Mouse (Mus musculus) cerebellum, postnatal 10 days (tissue): ENCODE data around the gene Zfp970.
"Not testable (repeated sequence)": the region's sequence is repeated elsewhere in the genome, so short reads cannot be mapped to it uniquely, and the experiment has no call there.

ENCODE experiments used
- DNase-seq, 2 experiments: peaks; one replicate each; pipeline ENCODE4 v3.0.0; 2021; ENCODE audit warnings: mixed read lengths in 2 of 2

The Zfp970 gene

DNA sequence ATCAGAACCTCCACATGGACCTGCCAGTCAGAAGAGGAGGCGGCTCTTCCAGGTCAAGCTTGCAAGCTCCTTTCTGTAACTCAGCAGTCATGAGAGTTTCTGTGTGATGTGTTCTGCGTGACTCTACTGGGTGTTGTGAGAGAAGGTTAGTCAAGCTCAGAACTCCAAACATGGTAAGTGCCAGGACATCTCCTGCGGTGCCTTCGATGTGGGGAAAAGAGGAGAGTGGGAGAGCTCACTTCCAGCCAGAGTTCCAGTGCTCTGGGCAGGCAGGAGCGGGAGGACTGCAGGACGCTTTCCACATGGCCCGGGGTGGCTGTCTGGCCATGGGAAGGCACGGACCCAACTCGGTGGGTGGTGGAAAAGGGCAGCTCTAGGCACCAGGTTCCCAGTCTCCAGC lies at the start of gene Zfp970:
Gene Zfp970 (plus strand): TSS at position 58 of the 400 bp plus-strand sequence.
- DNase-seq: peak; percentile 13 to 28

DNA sequence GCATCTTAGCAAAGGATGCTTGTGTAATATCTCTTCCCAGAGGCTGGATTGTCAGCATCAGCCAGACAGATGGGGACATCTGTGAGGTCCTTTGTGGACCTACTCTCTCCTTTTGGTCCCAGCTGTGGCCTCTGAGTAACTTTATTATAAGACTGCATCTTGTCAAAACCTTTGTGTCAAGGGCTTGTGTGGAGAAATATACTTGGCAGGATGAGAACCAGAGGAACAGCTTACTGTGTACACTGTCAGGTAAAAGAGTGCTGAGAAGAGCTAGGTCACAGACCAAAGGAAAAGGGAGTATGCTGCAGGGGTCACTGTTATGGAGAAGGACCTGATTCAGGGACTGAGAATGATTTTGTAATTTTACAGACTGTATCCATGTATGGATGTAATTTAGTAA lies 3.7 kb downstream of the Zfp970 start:
- not testable (repeated sequence) for DNase-seq

DNA sequence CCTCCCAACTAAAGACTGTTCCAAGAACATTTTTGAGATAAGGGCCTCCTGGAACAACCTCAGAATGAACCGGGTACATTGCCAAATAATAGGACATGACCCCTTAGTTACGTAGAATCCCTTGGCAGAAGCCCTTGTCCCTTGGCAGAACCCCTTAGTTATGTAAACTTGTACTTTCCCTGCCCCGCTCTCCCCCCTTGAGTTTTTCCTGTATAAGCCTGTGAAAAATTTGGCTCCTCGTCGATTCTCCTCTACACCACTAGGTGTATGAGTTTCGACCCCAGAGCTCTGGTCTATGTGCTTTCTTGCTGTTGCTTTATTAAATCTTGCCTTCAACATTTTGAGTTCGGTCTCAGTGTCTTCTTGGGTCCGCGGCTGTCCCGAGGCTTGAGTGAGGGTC lies 7.7 kb downstream of the Zfp970 start:
- not testable (repeated sequence) for DNase-seq

DNA sequence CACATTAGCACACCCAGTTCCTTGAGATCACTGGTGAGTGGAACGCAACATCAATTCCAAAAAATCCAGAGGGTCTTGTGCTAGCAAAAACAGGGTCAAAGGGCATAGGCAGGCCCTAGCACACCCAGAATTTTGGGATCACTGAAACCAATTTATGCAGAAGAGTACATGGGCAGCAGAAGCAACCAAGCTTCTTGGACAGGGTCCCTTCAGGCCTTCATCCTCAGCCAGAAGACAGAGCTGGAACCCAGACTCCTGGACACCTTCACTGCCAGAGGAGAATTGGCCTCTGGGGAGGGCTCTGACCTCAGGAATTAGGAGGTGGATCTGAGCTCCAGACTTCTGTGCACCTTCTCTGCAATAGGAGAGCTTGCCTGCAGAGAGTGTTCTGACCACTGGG lies 17.4 kb downstream of the Zfp970 start:
- DNase-seq: not testable (repeated sequence)

DNA sequence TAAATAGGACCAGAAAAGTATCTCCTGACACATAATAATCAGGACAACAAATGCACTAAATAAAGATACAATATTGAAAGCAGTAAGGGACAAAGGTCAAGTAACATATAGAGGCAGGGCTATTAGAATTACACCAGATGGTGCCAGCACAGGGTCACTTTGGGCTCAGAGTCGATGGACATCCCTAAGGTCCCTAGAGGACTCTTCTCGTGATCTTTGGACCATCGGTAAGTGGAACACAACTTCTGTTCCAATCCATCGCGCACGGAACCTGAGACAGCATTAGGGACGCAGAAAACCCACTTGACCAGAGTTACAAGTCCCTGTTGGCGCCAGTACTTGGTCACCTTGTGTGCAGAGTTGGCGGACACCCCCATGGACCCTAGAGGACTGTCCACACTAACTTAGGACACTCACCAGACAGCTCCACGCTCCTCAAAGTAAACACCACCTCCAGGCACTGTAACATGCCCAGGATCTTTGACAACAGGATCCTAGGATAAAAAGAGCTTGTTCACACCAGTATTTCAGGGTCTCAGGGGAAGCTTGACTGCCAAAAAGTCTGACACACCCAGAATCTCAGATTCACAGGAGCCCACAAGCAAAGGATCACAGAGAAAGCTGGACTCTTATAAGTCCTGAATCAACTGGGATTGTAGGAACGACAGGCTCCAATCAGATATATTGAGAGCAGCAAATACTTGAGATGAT lies 18.9 kb downstream of the Zfp970 start:
- DNase-seq: not testable (repeated sequence)

DNA sequence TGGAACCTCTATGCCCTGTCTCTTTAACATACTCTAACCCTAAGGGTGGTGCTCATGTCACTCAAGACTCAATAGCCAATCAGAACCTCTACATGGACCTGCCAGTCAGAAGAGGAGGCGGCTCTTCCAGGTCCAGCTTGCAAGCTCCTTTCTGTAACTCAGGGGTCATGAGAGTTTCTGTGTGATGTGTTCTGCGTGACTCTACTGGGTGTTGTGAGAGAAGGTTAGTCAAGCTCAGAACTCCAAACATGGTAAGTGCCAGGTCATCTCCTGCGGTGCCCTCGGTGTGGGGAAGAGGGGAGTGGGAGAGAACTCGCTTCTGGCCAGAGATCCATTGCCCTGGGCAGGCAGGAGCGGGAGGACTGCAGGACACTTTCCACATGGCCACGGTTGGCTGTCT lies 33.5 kb downstream of the Zfp970 start, which contains the start of gene Gm14403:
Gene Gm14403 (plus strand): TSS at position 149 of the 400 bp plus-strand sequence.
- DNase-seq: peak; percentile 53 to 55

DNA sequence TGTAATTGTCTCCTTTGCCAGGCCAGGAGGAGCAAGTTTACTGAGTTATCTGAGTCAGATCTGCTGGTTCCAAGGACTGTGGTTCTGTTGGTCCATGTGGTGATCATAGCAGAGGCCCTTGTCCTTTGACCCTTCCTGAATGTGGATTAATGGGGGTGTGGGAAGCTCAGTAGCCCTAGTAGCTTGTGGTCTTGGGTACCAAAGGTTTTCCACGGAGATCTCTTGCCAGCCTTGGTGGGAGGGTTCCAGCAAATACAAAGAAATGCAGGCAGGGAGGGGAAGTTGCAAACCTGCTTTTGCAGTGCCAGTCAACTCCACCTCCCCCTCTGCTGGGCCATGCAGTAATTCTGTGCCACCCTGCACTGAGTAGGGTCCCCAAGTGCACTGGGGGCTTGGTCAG lies 34.6 kb downstream of the Zfp970 start:
- not testable (repeated sequence) for DNase-seq

DNA sequence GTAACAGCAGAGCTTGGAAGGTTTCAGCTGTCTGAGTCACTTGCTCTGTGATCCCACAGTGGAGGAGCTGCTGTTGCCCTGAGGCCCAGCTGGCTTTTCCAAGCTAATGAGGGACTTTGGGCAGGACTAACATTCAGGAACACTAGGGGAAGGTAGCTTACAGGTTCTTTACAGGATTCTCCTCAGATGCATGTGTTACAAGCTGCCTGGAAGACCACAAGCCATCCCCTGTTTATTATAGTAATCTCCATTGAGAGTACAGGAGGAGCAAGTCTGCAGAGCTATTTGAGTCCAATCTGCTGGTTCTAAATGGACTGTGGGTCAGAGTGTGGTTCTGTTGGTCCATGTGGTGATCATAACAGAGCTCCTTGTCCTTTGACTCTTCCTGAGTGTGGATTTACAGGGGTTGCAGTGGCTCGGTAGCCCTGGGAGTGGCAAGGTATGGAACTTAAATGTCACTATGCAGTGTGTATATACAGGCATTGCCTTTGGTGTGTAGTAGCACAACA lies 40.7 kb downstream of the Zfp970 start:
- not testable (repeated sequence) for DNase-seq

DNA sequence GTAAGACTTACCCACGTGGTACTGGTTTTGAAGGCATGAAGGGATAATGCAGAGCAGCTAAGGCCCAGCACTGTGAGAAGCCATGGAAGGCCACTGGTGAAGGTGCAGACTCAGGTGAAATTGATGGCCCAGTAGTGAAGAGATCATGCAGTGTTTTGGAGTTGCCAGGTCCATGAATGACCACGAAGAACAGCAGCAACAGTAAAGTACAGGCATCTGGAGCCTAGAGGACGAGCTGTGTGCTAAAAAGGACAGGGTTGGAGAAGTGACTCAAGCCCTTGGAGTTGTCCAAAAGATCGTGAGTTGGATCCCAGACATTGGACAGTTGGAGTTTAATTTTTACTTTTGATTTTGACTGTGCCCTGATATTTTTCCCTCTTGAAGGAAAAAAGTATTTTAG lies 46.8 kb downstream of the Zfp970 start:
- not testable (repeated sequence) for DNase-seq

DNA sequence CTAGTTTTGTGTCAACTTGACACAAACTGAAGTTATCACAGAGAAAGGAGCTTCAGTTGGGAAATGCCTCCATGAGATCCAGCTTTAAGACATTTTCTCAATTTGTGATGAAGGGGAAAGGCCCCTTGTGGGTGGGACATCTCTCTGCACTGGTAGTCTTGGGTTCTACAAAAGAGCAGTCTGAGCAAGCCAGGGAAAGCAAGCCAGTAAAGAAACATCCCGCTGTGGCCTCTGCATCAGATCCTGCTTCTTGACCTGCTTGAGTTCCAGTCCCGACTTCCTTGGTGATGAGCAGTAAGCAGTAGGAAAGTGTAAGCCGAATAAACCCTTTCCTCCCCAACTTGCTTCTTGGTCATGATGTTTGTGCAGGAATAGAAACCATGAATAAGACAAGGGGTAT lies 47.4 kb downstream of the Zfp970 start:
- DNase-seq: not testable (repeated sequence)

DNA sequence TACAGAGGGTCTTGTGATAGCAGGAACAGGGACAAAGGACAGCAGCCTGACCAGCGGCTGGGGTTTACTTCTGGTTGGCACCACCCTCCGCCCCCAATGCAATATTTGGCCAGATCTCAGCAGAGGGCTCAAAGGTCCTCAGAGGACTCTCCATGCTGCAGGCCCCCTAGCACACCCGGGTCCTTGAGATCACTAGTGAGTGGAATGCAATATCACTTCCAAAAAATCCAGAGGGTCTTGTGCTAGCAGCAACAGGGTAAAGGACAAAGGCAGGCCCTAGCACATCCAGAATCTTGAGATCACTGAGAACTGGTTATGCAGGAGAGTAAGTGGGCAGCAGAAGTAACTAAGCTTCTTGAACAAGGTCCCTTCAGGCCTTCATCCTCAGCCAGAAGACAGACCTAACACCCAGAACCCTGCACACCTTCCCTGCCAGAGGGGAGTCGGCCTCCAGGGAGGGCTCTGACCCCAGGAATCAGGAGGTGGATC lies 49.5 kb downstream of the Zfp970 start:
- not testable (repeated sequence) for DNase-seq

DNA sequence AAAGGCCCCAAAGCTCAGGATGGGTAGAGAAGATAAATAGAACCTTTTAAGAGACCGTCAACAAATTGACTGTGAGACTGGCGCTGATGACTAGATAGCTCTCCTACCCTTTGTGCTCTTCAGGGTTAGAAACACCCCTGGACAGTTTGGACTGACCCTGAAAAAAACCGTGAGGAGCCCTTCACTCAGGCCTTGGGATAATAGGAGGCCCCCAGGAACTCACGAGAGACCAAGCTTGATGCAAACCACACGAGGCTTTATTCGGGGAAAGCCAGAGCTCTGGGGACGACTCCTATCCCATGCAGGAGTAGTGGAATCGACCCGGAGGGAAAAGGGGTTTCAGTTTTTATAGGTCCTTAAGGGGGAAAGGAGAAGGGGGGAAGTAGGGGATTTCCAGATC lies 53.2 kb downstream of the Zfp970 start:
- not testable (repeated sequence) for DNase-seq

DNA sequence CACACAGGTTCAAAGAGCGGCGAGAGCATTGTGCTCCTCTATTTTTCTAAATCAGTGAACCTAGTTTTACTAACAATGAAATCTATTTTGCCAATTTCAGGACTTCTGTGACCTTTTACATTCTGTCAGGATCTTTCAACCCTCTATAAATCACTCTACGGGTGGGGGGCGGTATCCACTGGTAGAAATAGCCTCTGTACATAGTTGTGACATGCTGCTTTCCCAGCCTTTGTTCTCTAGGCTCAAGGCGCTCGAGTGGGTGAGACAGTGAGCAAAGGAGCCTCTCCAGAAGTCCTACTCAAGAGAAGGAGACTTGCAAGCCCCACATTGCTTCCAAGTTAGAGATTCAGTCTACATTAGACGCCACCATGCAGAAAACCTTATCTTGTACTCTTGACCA lies 53.8 kb downstream of the Zfp970 start:
- DNase-seq: not testable (repeated sequence)

DNA sequence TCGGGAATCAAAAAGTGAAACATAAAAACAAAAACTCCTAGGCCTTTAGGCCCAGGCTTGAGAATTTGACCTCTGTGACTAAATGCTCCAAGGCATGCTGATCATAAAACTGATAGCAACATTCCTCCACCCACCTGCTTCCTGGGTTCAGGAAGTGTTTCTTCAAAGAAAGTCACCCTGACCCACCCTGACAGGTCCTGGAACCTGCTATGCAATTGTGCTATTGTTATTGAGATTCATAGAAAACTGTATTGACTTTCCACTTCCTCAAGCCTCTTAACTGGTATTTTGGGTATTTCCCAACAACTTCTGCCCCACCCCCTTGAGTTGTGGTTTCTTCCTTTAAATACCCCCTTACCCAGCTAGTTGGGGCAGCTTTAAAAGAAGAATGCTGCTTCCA lies 54.4 kb downstream of the Zfp970 start:
- not testable (repeated sequence) for DNase-seq

DNA sequence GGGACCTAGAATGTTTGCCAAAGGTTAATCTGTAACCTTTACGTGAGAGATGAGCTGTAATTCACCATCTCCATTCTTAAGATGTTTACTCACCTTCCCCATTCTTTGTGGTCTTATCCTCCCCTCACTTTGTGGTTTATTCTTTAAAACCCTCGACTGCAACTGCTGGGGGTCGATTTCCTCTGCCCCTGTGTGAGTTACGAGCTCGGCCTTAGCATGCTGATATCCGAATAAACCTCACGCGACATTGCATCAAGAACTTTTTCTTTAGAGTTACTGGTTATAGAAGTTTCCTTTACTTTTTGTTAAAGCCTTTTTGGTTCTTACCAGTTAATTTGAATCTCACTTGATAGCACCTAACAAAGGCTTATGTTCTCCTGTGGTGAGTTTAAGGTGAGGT lies 55.5 kb downstream of the Zfp970 start:
- no peak for DNase-seq

DNA sequence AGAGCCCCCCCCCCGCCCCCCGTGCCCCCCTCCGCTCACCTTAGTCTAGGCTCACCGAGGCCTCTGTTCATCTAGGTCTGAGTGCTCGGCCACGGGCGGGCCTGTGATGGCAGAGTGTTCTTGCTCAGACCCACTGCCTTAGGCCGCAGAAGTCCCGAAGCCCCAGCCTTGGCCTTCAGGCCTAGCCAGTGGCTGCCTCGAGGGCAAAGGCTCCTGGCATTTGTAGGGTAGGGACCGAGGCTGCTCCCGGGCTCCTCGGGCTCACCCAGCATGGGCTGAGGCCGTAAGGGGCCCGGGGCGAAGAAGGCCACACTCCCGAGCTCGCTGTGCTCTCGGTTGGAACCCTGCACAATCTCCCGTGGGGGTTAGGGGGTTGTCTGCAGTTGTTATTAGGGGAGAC lies 58.5 kb downstream of the Zfp970 start:
- DNase-seq: no peak

DNA sequence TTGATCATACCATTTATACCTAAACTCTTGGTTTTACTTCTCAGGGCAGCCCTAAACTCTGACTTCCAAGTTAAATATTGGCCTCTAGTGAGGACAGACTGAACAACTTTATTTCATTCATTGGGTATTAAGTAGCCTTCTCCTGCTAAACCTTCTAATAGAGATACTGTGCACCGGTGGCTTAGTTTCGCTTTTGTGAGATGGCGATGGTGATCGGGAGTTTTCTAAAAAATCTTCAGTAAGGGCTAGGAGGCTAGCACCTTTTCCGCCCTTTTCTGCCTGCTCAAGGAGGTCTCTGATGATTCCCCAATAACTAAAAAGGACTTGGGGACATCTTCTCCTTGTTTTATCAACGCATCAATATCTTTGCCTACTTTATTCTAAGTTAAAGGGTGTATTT lies 59.1 kb downstream of the Zfp970 start:
- not testable (repeated sequence) for DNase-seq

DNA sequence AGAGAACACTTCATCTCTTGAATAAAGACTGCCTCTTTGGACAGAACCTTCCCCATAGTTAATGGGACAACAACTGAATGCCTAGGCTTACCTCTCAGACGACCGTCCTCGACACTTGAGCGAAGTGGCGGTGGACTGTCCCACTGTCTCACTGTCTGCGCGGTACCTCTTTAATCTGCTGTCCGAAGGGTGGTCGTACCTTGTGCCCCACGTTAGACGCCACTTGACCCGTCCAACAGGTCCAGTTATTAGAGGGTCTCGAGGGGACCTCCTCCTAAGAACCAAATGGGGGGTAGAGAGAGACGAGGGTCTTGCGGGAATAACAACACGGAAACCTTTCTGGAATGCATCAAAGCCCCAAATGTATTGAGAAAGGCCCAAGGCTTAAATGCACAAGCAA lies 59.6 kb downstream of the Zfp970 start:
- not testable (repeated sequence) for DNase-seq
